Mouse (Mus musculus) liver, adult 2 months (tissue): ENCODE results near the gene Gdf1. TPM values are rescaled to one million over a fixed set of nuclear protein-coding genes. Genes with fewer than 3 reads are reported as not detected.

Experiments used
- DNase-seq: peaks from one replicate; pipeline ENCODE4 v3.0.0-alpha.2; 2011; ENCODE audit warnings: low read depth, low spot score; ENCODE audit errors: extremely low read depth
- H3K27ac ChIP-seq: fragments of 200-500 bp; replicated peaks from 2 replicates; pipeline ENCODE4 v1.5.1; 2012; ENCODE audit warnings: low read depth, mild to moderate bottlenecking, control low read depth, inconsistent platforms, low read length; ENCODE audit not compliant: insufficient read depth
- H3K27me3 ChIP-seq: fragments of 200-500 bp; 2 replicates; pipeline ENCODE4 v1.6.1; 2012; ENCODE audit warnings: mild to moderate bottlenecking, moderate library complexity, low read length, inconsistent platforms; ENCODE audit not compliant: control insufficient read depth, insufficient read depth
- H3K36me3 ChIP-seq: fragments of 200-500 bp; 2 replicates; pipeline ENCODE4 v1.6.1; 2012; ENCODE audit warnings: low read length, inconsistent platforms; ENCODE audit not compliant: control insufficient read depth, insufficient read depth
- H3K4me1 ChIP-seq: fragments of 200-500 bp; 2 replicates; pipeline ENCODE4 v1.6.1; 2011; ENCODE audit warnings: low read length; ENCODE audit not compliant: control insufficient read depth, insufficient read depth
- H3K4me3 ChIP-seq: fragments of 200-500 bp; 2 replicates; pipeline ENCODE4 v1.5.1; 2011; ENCODE audit warnings: low read depth, mild to moderate bottlenecking, control low read depth, low read length, moderate library complexity; ENCODE audit not compliant: insufficient read depth
- H3K79me2 ChIP-seq: fragments of 200-500 bp; 2 replicates; pipeline ENCODE4 v1.6.1; 2012; ENCODE audit warnings: inconsistent platforms, mild to moderate bottlenecking, low read length, moderate library complexity; ENCODE audit not compliant: control insufficient read depth, insufficient read depth
- H3K9ac ChIP-seq: fragments of 200-500 bp; 2 replicates; pipeline ENCODE4 v1.6.1; 2012; ENCODE audit warnings: low read depth, mild to moderate bottlenecking, control low read depth, inconsistent platforms, low read length
- CTCF ChIP-seq: fragments of 200-500 bp; IDR thresholded peaks from 2 replicates; pipeline ENCODE4 v1.5.1; 2011; ENCODE audit warnings: low read depth, low read length, control low read depth
- POLR2A ChIP-seq: fragments of 200-500 bp; IDR thresholded peaks from 2 replicates; pipeline ENCODE4 v1.6.1; 2011; ENCODE audit warnings: low read length, control low read depth; ENCODE audit not compliant: insufficient read depth; ENCODE audit errors: extremely low read depth
- WGBS: fragments of 180-500 bp; shearing (Covaris S2); methylation state at CpG from one replicate; pipeline ENCODE4 v1.1.7; 2018; 5-methylcytosine and 5-hydroxymethylcytosine counted together
- polyA plus RNA-seq: library from polyadenylated mRNA; depleted of rRNA; stranded (reverse); fragments of >200 nt; gene quantifications from 2 replicates; pipeline ENCODE4 v1.2.3, GENCODE M21; 2012
- total RNA-seq: library from RNA; depleted of rRNA; stranded (reverse); fragments of >200 nt; gene quantifications from 2 replicates; pipeline ENCODE4 v1.2.3, GENCODE M21; 2014

Gdf1 gene
- total and polyA plus RNA-seq, 2 experiments = not detected

DNA sequence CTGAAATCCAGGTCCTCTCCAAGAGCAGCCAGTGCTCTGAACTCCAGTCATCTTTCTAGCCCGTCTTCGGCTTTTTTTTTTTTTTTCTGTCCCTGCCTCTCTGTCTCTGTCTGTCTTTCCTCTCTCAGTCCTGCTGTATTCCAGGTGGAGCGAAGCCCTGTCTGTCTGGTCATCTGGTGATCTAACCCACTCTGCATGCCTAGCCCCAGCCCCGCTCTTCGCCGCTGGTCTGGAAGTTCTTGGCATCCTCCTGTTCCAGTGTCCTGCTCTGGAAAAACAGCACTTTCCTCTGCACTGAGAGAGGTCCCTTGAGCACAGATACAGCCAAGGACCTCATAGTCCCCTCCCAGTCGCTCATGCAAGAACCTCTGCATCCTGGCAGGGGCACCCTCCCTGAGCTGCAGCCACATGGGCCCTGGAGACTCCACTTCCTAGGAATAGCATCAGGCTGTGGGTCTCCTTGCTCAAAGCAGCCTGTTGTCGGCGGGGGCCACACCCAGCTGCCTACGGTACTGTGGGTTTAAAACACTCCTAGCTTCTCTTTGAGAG lies 31.9 kb downstream of the Gdf1 start:
- Histone ChIP-seq H3K36me3 (no peaks in the 10 kb centered on the region), H3K27me3 (no peaks in the 10 kb centered on the region), H3K79me2 (no peaks in the 10 kb centered on the region), H3K4me3 (no peak overlapping the region), H3K27ac (no peak overlapping the region), H3K4me1 (peaks cover 6% of the 10 kb centered on the region; the same call in 1 of the 2 replicates), H3K9ac (no peak overlapping the region)
- no peak for DNase-seq
- WGBS = 94% methylated on average over 10 of the region's 10 CpGs
- no peak for TF ChIP-seq POLR2A
- TF ChIP-seq CTCF = no peak

DNA sequence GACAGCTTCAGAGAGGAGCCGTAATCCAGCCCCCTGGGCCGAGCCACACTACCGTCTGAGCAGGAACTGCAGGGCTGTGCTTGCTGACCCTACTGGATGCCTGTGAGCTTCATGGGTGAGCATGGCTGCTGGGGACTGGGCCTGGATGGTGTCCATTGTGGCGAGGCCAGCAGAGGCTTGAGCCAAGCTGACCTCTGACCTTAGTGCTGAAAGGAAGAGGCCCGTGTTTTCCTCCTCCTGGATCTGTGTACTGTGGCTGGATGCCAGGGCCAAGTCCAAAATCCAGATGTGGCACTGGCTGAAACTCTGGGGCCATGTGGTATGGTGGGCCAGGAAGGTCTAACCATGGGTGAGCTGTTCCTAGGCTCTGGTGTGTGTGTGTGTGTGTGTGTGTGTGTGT lies 34.4 kb downstream of the Gdf1 start:
- WGBS = 9% methylated on average over 5 of the region's 5 CpGs
- peak; percentile 93 for DNase-seq
- TF ChIP-seq POLR2A = no peak
- TF ChIP-seq CTCF = no peak
- no peaks in the 10 kb centered on the region for H3K79me2 ChIP-seq
- H3K9ac ChIP-seq = no peak overlapping the region
- no peak overlapping the region for H3K4me3 ChIP-seq
- H3K36me3 ChIP-seq = no peaks in the 10 kb centered on the region
- H3K4me1 ChIP-seq = peaks cover 6% of the 10 kb centered on the region; the same call in 1 of the 2 replicates
- no peaks in the 10 kb centered on the region for H3K27me3 ChIP-seq
- H3K27ac ChIP-seq = peak overlapping the region; percentile 78

DNA sequence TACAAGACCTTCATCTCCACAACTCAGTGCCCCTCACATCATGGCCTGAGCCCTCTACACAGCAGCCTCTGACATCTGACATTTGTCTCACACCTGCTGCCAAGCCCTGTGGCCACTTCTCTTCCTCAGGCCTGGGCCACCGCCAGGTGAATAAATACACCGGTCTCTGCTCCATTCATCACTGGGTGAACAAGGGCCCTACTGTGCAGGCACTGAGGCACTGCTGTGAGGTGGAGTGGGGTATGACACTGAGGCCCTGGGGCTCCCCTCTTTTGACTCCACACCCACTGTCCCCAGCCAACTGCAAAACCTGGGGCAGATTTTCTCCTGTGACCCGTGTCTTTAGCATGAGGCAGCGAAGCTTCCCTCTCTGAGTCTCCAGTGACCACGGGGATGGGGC lies 37.0 kb downstream of the Gdf1 start:
- DNase-seq = no peak
- Histone ChIP-seq H3K27ac (no peak overlapping the region), H3K4me1 (peaks cover 6% of the 10 kb centered on the region; the same call in 1 of the 2 replicates), H3K9ac (no peak overlapping the region), H3K36me3 (no peaks in the 10 kb centered on the region), H3K4me3 (no peak overlapping the region), H3K27me3 (no peaks in the 10 kb centered on the region), H3K79me2 (no peaks in the 10 kb centered on the region)
- 61% methylated on average over 5 of the region's 5 CpGs for WGBS
- no peak for TF ChIP-seq CTCF
- no peak for TF ChIP-seq POLR2A

DNA sequence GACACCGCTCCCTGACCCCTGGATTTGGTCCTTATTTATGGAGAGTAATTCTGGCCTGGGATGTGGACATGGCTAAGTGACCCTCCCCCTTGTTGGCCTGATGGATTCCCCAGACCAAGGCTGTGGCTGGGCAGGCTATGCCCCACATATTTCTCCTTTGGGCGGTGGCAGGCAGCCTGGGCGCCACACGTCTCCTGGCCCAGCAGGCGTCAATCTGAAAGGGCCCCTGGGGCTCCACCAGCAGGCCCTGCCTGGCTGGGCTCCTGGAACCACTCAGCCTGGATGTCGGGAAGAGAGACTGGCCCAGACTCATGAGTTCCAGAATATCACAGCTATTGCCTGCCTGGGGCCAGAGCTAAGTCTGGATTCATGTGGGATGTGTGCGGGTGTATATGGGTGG lies 40.9 kb downstream of the Gdf1 start:
- H3K36me3 ChIP-seq = no peaks in the 10 kb centered on the region
- TF ChIP-seq POLR2A (no peak), CTCF (no peak)
- DNase-seq = no peak
- H3K79me2 ChIP-seq = no peaks in the 10 kb centered on the region
- WGBS = 98% methylated on average over 7 of the region's 7 CpGs
- H3K4me3 ChIP-seq = no peak overlapping the region
- no peak overlapping the region for H3K9ac ChIP-seq
- H3K27me3 ChIP-seq = peaks cover 23% of the 10 kb centered on the region
- H3K4me1 ChIP-seq = no peaks in the 10 kb centered on the region
- H3K27ac ChIP-seq = no peak overlapping the region

DNA sequence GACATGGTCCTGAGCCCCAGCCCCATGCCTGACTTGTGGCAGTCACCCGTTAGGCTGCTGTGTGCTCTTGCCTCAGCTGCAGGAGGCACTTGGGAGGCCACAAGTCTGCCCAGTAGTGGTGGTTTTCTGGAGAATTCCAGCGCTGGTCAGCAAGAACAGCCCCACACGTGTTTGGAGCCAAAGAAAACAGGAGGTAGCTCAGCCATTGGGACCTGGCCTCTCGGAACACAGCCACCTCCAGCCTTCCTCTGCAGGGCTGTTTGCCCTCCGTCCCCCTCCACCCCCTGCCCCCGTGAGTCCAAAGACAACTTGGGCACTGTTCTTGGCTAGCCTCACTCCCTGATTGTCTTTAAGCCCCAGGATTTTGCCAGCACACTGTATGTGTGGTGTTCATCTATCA lies 42.3 kb downstream of the Gdf1 start:
- Histone ChIP-seq H3K27ac (no peak overlapping the region), H3K36me3 (no peaks in the 10 kb centered on the region), H3K4me3 (no peak overlapping the region), H3K79me2 (no peaks in the 10 kb centered on the region), H3K9ac (no peak overlapping the region), H3K4me1 (no peaks in the 10 kb centered on the region), H3K27me3 (peaks cover 34% of the 10 kb centered on the region)
- peak; percentile 53 for DNase-seq
- 47% methylated on average over 6 of the region's 6 CpGs for WGBS
- no peak for TF ChIP-seq POLR2A
- no peak for TF ChIP-seq CTCF

DNA sequence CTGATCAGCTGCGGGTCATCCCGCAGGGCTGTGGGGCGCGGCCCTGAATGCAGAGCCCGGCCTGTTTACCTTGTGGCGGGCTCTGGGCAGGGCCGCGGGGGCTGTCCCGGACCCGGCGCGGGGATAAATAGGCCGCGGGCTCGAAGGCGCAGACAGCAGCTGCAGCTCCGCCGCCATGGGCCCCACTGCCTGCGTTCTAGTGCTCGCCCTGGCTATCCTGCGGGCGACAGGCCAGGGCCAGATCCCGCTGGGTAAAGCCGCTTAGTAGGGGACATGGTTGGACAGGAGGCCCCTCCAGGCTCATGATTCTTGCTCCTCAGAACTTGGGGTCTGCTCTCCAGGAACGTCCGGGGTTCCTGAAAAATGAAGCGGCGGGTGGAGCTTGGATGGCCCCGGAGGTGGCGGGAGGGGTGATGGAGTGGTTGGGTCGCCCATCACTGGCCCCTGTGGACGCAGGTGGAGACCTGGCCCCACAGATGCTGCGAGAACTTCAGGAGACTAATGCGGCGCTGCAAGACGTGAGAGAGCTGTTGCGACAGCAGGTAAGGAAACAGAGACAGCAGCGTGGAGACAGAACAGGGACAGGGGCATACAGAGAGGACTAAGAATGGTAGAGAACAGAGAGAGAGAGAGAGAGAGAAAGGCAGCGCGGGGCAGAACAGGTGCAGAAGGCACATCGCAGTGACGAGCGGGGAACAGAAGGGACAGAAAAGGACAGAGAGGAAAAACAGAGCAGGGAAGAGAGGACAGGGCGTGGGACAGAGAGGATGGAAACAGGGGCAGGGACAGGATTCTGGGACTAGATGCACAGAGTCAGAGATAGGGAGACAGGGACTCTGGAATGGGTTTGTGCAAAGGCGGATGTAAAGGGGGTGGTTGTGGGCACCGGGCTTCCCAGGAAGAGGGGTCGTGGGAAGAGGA lies 44.0 kb downstream of the Gdf1 start, which contains the start of gene Comp:
TSS of gene Comp (plus strand) at position 162 of the 921 bp plus-strand sequence.
- Histone ChIP-seq H3K27ac (no peak within 1 kb of the TSS), H3K4me1 (no peaks in the 10 kb centered on the region), H3K4me3 (peak within 1 kb of the TSS; percentile 43; the same call in 1 of the 2 replicates), H3K27me3 (peaks cover 34% of the 10 kb centered on the region), H3K36me3 (no peaks in the 10 kb centered on the region), H3K79me2 (no peaks in the 10 kb centered on the region), H3K9ac (no peak within 1 kb of the TSS)
- 13% methylated on average over 47 of the region's 47 CpGs for WGBS
- no peak for DNase-seq
- TF ChIP-seq CTCF (no peak), POLR2A (no peak)
